Mouse (Mus musculus) right cerebral cortex, postnatal 36 days (tissue): ENCODE data around the gene Plxnd1.

ENCODE experiments used
- DNase-seq, 2 experiments: peaks; one replicate each; pipeline ENCODE4 v3.0.0; 2022; ENCODE audit warnings: low spot score in 2 of 2, mixed read lengths in 1 of 2

The Plxnd1 gene

GRCm38 (mm10) chr6:115999227-115999626, 4.4 kb upstream of the Plxnd1 start:
- no peak for DNase-seq

DNA sequence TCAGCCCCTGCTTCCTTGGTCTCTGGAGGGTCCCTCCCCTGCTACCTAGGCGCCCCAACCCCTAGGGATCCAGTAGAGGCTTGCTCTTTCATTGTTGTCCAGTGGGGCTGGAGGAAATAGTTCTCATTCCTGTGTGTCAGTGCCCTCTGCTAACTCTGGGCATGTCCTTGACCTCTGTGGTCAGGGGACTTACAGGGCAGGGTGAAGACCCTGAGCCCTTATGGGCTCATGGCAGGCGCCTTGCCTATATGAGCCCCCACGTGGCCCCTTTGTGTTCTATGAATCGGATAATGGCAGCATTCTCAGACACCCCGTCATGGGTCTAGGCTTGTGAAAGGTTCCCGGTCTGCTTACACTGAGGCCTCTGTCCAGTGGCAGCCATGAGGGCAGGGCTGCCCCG, 4.0 kb upstream of the Plxnd1 start:
- DNase-seq: no peak

DNA sequence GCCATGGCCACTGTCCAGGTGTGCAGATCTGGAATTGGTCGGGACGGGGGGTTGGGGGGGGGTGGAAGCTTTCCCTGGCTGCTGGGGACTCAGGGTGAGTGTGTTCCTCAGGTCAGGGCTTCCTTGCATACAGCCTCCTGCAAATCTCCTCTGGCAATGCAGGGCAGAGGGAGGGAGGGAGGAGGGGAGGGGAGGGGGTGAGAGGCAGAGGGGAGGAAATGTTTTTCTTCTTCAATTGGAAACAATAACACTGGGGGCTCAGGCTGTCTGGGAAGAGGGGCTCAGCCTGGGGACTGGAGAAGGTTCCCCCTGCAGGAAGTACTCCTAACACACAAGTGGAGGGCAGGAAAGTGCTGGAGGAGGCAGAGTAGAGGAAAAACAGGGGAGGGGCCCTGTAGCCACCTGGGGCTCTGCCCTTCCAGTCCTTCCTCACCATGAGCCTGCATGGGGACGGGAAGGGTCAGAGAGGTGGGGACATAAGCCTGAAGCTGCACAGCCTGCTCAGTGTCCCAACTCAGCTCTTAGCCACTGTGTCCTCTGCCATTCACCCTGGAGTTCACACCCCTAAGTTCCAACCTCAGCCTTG, 3.0 kb upstream of the Plxnd1 start:
- no peak for DNase-seq

DNA sequence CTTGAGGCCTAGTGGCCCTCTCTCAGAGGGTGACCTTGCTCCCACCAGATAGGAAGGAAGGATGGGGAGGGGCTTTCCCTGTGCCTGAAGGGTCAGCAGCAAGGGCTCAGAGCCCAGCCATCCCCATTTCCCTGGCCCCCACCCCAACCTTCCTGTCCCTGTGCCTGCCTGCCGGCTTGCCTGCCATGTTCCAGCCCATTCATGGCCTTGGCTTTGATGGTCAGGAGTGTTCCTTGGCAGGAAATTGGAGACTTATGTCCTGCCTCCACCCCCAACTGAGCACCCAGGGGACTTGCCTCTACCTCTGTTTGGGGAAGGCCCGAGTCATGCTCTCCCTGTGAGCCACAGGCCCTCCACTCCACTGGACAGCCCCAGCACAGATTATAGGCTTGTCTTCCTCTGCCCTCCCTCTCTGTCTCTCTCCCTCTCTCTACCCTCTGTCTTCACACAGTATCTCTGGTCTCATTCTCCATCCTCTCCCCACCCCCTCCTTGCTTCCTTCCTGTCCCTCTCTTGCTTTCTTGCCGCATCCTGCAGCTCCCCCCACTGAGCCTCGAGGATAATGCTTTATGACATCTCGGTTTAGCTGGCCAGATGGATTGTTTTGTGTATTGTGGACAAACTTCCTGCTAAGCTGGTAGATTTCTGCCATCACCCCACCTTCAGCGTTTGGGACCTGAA, 1.5 kb upstream of the Plxnd1 start:
- no peak for DNase-seq

GRCm38 (mm10) chr6:115995531-115995941, 731 bp upstream of the Plxnd1 start:
- no peak for DNase-seq

- no peak for DNase-seq
Measured at GRCm38 (mm10) chr6:115994146-115994876, 494 bp downstream of the Plxnd1 start.

GRCm38 (mm10) chr6:115993463-115994145, 1.2 kb downstream of the Plxnd1 start:
- no peak for DNase-seq

DNA sequence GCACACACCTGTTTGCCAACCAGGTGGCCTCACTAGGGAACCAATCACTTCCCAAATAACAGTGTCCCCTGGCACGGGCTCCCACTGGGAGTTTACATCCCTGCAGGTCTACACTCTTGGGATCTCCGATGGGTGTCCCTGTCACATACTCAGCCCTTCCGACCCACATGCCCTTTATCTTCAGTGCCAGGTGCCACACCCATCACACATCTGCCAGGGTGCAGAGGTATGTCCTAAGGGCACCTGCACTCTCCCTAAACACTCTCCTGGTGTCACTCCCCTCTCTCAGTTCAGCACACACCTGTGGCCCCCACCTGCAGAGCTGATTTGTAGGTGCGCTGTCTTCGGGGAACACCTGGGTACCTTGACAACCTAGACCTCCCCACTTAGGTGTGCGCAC, 1.8 kb downstream of the Plxnd1 start:
- DNase-seq: no peak

DNA sequence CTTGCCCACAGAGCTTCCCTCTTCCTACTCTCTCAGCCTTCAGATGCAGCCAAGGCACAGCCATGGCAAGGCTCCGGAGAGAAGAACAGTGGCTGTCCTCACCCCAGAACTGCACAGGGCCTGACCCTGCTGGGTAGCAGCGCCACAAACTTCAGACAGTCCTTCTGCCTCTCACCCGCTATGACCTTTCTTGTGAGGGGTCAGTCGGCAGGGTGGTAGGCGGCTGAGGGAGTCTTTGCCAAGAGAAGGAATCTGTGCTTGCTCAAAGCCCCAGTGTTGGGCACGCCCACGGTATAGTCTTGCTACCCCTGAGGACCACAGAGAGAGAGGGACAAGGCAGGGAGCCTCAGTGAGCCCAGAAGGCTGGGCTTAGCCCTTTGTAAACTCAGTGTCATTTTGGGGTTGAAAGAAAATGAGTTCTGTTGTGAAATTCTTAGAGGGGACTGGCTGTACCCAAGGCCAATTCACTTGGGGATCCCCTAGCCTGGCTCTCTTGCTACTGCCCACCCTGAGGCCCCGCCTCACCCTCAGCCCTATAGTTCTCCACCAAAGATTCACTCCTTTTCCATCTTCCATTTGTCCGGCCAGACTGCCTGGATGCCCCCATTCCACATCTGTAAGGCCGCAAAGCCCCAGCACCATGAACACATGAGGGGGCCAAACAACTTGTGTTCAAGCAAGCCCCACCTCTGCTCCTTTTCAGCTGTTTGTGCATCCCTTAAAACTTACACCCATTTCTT, 2.8 kb downstream of the Plxnd1 start:
- DNase-seq: no peak

DNA sequence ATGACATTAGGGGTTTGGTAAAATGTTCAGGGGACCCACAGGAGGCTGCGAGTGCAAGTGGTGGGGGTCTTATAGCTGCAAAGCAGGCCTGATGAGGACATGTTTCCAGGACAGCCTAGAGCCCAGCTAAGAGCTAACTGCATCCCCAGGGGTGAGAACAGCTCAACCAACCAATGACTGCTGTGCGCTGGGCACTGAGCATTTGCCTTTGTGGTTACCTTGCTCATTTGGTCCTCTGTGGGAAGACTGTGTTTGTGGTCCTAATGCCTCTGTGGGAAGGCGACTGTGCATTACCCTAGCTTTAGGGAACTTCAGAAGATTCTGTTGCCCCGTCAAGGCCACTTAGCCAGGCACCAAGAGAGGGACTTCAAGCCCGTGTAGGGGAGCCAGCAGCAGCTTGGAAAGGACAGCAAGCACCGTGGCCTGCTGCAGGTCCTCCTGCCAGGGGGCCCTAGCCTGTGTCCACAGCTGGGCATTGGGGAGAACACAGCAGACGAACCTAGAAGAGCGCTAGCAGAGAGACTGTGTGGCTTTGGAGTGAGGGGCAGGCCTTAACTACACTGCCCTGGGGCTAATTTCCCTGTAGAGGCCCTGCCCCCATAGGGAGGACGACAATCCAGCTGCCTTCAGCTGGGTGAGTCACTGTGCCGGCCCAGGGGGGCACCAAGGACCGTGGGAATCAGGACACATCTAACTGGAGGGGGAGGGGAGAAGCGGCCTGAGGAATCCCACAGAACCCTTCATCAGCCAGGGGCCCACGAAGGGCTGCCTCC, 3.5 kb downstream of the Plxnd1 start:
- DNase-seq: no peak

- no peak for DNase-seq
Measured at GRCm38 (mm10) chr6:115990479-115990878, 4.3 kb downstream of the Plxnd1 start.

DNA sequence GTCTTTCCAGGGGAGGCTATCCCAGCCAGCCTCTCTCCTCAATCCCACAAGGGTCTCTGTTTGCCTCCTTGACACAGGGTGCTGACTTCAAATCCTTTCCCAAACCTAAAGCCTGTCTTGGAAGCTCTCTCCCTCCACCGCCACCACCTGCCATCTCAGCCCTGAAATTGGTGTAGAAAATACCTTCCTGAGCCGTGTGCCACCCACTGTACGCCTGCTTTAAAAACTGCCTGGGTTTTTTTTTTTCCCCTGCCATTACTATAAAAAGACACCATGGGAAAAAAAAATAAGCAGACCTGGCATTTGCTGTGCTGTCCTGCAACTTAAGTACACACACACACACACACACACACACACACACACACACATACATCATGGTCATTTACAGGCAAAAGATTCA, 4.7 kb downstream of the Plxnd1 start:
- peak in 1 of 2 experiments; percentile 51 for DNase-seq

- DNase-seq: peak; percentile 64 to 70
Measured at GRCm38 (mm10) chr6:115989607-115990006, 5.2 kb downstream of the Plxnd1 start.

DNA sequence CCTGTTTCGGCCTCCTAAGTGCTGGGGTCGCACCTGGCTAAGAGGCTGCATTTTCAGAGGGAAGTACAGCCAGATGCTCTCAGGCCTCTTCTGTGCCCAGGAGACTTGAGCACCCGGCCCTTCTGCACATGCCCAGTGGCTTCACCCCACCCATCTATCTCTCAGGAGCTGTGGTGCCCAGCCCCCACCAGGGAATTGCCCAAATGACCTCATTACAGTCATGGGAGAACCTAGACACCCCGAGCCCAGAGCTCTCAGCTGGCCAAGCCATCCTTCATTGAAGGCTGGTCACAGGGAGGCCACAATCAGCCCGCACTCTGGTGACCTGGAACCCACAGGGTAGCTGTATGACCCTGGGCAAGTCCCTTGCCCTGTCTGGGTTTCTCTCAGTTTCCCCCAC, 5.8 kb downstream of the Plxnd1 start:
- DNase-seq: no peak

DNA sequence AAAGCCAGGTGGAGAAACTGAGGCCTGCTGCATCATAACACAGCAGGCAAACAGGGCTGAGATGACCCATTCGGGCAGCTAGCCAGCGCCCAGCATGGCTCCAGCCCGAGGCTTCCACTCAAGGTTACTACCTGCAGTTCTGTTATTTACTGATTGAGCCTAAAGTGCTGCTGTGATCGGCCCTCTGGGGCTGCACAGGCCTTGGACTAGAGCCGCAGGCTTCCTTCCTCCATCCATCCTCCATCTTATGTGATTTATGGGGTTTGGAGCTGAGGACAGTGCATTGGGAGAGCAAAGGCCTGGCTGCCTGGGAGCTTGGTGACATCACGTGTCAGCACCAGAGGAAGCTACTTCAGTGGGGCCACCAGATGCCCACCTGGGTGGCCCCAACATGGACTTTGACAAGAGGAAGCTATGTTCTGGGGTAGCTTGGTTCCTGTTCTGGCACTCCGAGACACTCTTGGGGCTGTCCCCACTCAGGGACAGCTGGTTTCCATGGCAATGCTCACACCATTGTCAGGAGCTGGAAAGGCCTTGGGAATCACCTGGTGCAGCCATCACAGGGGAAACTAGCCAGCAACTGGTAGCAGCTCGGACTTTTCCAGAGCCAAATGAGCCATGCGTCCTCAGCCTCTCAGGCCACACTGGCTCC, 7.6 kb downstream of the Plxnd1 start:
- no peak for DNase-seq

DNA sequence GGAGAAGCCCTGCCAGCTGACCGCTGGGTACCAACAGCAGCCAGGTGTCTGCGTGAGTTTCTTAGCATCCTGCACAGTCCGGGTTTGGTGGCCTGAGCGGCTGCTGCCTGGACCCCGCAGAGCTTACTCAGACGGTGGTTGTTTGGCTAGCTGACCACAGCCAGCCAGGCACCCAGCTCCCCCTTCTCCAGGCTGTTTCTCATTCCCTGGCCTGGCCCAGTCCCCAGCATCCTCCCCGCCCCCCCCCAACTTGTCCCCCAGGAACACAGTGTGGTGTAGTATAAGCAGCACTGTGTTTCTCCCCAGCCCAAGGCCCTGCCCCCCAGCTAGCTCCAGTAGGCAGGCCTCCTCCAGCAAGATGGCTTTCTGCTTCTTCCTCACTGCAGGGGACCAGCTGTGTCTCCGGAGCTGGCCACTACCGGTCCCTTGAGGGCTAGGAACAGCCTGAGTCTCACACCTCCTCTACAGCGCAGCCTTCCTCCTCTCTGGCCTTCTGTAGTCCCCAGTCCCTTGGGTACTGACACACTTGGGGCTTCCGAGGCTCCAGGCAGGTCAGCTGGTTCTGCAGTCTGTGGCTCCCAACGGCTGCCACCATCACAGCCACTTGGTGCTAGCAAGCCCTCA, 8.2 kb downstream of the Plxnd1 start:
- no peak for DNase-seq

- no peak for DNase-seq
Measured at GRCm38 (mm10) chr6:115985622-115986021, 9.2 kb downstream of the Plxnd1 start.

DNA sequence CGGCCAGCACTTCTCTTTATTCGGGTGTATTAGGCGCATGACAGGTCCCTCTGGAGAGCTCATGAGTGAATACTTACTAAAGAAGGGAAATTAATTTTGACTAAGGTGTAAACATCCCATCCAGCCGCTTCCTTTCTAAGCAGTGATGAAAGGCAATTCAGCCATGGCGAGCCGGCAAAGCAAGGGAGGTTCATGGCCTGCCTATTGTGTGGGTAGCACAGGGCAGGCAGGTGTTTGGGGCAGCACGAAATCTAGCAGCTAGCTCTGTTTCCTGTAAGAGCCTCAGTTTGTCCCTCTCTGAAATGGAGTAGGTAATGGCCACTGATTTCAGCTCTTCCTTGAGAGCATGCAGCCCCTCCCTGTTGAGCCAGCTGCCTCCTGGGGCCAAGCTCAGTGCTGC, 10.2 kb downstream of the Plxnd1 start:
- DNase-seq: no peak

GRCm38 (mm10) chr6:115983306-115984038, 11.3 kb downstream of the Plxnd1 start:
- no peak for DNase-seq
